8 mouse cellular contexts compared by ENCODE assay signal in genomic region chr7:128524641-128525040, GRCm38 (mm10). TPM values are rescaled to one million over a fixed set of nuclear protein-coding genes. Genes with fewer than 3 reads are reported as not detected.
A peak's percentile ranks its signal among the peaks of the same experiment; 100 is the strongest.
DNase-seq lines count a peak whose midpoint lies in the region; ATAC-seq and TF ChIP-seq lines count a peak whose summit lies in the region.

No protein-coding gene starts in this region.

- 30% methylated on average over 3 of the region's 3 CpGs for WGBS in heart, adult 2 months
- WGBS in embryonic facial prominence, embryonic 14.5 days: 73% methylated on average over 3 of the region's 3 CpGs
- WGBS in limb, embryonic 13.5 days: 77% methylated on average over 3 of the region's 3 CpGs

- H3K4me2 ChIP-seq in embryonic facial prominence, embryonic 14.5 days (ENCODE audit: low read depth, low read length): peak overlapping the region; percentile 68
- peak overlapping the region; percentile 90 for H3K4me2 ChIP-seq in limb, embryonic 13.5 days (replicated peaks)

- peak overlapping the region; percentile 100 for H3K27ac ChIP-seq in heart, adult 2 months
- H3K27ac ChIP-seq in embryonic facial prominence, embryonic 14.5 days (replicated peaks; ENCODE audit: low read depth, low read length): peak overlapping the region; percentile 78; the same call in 1 of the 2 replicates
- H3K27ac ChIP-seq in limb, embryonic 13.5 days: no peak overlapping the region

- H3K9ac ChIP-seq in heart, adult 2 months (ENCODE audit: low read depth, low read length): peak overlapping the region; percentile 47; the same call in 1 of the 2 replicates
- peak overlapping the region; percentile 86 for H3K9ac ChIP-seq in embryonic facial prominence, embryonic 14.5 days (ENCODE audit: low read depth, low read length)
- H3K9ac ChIP-seq in limb, embryonic 13.5 days: peak overlapping the region; percentile 93

- no peak for DNase-seq in heart, adult 2 months
- DNase-seq in heart, postnatal 14 days: no peak
- DNase-seq in 3134 (ENCODE audit: extremely low read depth, insufficient read length, low spot score): peak; percentile 30
- no peak for DNase-seq in embryonic facial prominence, embryonic 14.5 days (ENCODE audit: low spot score)
- DNase-seq in gastrocnemius, postnatal 4 days (ENCODE audit: low spot score in 2 of 2): no peak
- DNase-seq in gastrocnemius, postnatal 10 days: no peak

- H3K4me1 ChIP-seq in heart, adult 2 months (ENCODE audit: control insufficient read depth, insufficient read depth, low read length): peaks cover 12% of the 10 kb centered on the region
- peaks cover 9% of the 10 kb centered on the region; the same call in 1 of the 2 replicates for H3K4me1 ChIP-seq in embryonic facial prominence, embryonic 14.5 days (ENCODE audit: control insufficient read depth, insufficient read depth, low read length)
- peaks cover 28% of the 10 kb centered on the region for H3K4me1 ChIP-seq in limb, embryonic 13.5 days

- no peaks in the 10 kb centered on the region for H3K9me3 ChIP-seq in embryonic facial prominence, embryonic 14.5 days (ENCODE audit: control insufficient read depth, low read length)
- H3K9me3 ChIP-seq in limb, embryonic 13.5 days: no peaks in the 10 kb centered on the region

- intact Hi-C loops in heart, adult 2 months (cut with DNase I): loop anchor here (5.0 kb wide), 1 partner anchor 88 kb away; the partner anchor contains the start of gene Inpp5f
- intact Hi-C loops in heart, postnatal 14 days (cut with DNase I): loop anchor here (2.0 to 5.0 kb wide), 3 partner anchors 14 to 88 kb away; partner anchors contain the start of gene Inpp5f

- H3K4me3 ChIP-seq in heart, adult 2 months: peak overlapping the region; percentile 98
- peak overlapping the region; percentile 63 for H3K4me3 ChIP-seq in embryonic facial prominence, embryonic 14.5 days (ENCODE audit: low read depth, low read length)
- peak overlapping the region; percentile 76 for H3K4me3 ChIP-seq in limb, embryonic 13.5 days

- no peak for ATAC-seq in embryonic facial prominence, embryonic 14.5 days (ENCODE audit: low read depth)
- no peak for ATAC-seq in limb, embryonic 13.5 days (ENCODE audit: low FRiP score, low read depth)
- no peak for ATAC-seq in frontal cortex, adult (ENCODE audit: low TSS enrichment)

- no peaks in the 10 kb centered on the region for H3K27me3 ChIP-seq in heart, adult 2 months (ENCODE audit: control insufficient read depth, insufficient read depth, low read length)
- no peaks in the 10 kb centered on the region for H3K27me3 ChIP-seq in embryonic facial prominence, embryonic 14.5 days (replicated peaks; ENCODE audit: control insufficient read depth, insufficient read depth, low read length)
- no peaks in the 10 kb centered on the region for H3K27me3 ChIP-seq in limb, embryonic 13.5 days

- TF ChIP-seq CTCF in heart, adult 2 months (IDR thresholded peaks at IDR 0.05): no peak

- no peaks in the 10 kb centered on the region; the same call in 1 of the 2 replicates for H3K36me3 ChIP-seq in heart, adult 2 months (ENCODE audit: control insufficient read depth, insufficient read depth, low read length)
- no peaks in the 10 kb centered on the region for H3K36me3 ChIP-seq in embryonic facial prominence, embryonic 14.5 days (ENCODE audit: control insufficient read depth, insufficient read depth, low read length)
- H3K36me3 ChIP-seq in limb, embryonic 13.5 days: no peaks in the 10 kb centered on the region; the same call in 1 of the 2 replicates

- H3K79me2 ChIP-seq in heart, adult 2 months (replicated peaks; ENCODE audit: control insufficient read depth, insufficient read depth, low read length): peaks cover 2% of the 10 kb centered on the region; the same call in 1 of the 2 replicates

- no peak for TF ChIP-seq EP300 in heart, adult 2 months (IDR thresholded peaks at IDR 0.05; ENCODE audit: insufficient read depth, low read depth, low read length)

- no peak for TF ChIP-seq POLR2A in heart, adult 2 months (IDR thresholded peaks at IDR 0.05; ENCODE audit: insufficient read depth, low read depth, low read length)

RNA-seq across cellular contexts. Expression of gene Bag3, which starts 1.2 kb away (rescaled TPM):
- total RNA-seq in heart, adult 2 months (2021): 100 to 1,000 TPM; 259 to 296 TPM
- polyA plus RNA-seq in heart, adult 2 months (2012; rRNA removed): 133 and 148 TPM in 2 replicates
- total RNA-seq in heart, postnatal 14 days (2021): 100 to 1,000 TPM; 165 to 182 TPM
- polyA plus RNA-seq in embryonic facial prominence, embryonic 14.5 days (2014; fragmentation: Nextera tagmentation; extraction: Ambion mirVana): 21.7 and 23.6 TPM in 2 replicates
- polyA plus RNA-seq in limb, embryonic 13.5 days (2015; fragmentation: Nextera tagmentation; extraction: Ambion mirVana): 13.9 and 15.2 TPM in 2 replicates
- 100 to 1,000 TPM in 1 of 2 experiments, 10 to 100 TPM in 1; 84.2 to 100 TPM for total RNA-seq in gastrocnemius, postnatal 4 days (2021)
- total RNA-seq in gastrocnemius, postnatal 10 days (2021): 10 to 100 TPM; 85.7 to 94.3 TPM
